8 mouse cellular contexts compared by ENCODE assay signal in the genomic region with DNA sequence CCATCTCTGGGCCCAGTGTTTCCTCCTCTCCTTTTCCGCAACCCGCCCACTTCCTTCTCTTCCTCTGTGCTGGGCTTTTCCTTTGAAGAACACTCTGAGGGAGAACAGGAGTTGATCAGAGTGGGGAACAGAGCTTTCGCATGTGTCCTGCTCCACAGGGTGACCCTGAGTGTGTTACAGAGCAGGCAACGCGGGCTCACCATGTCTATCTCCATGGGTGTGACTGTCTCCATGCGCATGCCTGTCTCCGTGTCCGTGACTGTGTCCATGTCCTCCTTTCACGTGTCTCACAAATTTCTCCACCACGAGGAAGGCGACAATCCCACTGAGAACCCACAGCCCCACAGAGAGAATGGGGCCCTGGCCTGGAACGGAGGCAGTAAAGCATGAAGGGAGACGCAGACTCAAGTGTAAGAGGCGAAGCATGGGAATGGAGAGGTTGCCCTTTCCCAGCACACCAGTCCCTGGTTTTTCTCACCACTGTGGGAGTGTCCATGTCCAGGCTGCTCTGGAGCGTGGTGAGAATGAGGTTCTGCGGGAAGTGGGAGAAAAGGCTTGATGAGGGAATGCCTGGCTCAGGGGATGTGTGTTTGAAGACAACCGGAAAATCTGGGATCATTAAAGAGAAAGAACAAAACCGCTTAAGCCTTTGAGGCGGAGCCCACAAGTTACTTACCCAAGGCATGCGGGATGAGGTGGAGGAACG. TPM values are rescaled to one million over a fixed set of nuclear protein-coding genes. Genes with fewer than 3 reads are reported as not detected.
DNase-seq lines count a peak whose midpoint lies in the region; ATAC-seq and TF ChIP-seq lines count a peak whose summit lies in the region.

No protein-coding gene starts in this region.

- no peak for TF ChIP-seq EP300 in heart, adult 2 months (IDR thresholded peaks at IDR 0.05; ENCODE audit: insufficient read depth, low read depth, low read length)

- DNase-seq in heart, adult 2 months: no peak
- DNase-seq in heart, adult 18-20 months: no peak
- no peak for DNase-seq in ES-E14 (ENCODE audit: low read depth, low spot score)
- DNase-seq in forebrain, embryonic 11.5 days (ENCODE audit: low spot score): peak; percentile 47
- DNase-seq in spleen, postnatal 36 days (ENCODE audit: low spot score in 2 of 2): no peak
- no peak for DNase-seq in embryo, embryonic 11 days

- no peaks in the 10 kb centered on the region for H3K9me3 ChIP-seq in ES-E14 (ENCODE audit: control insufficient read depth, insufficient read depth, low read depth, low read length)
- no peaks in the 10 kb centered on the region for H3K9me3 ChIP-seq in forebrain, embryonic 11.5 days (ENCODE audit: control insufficient read depth, low read length)
- H3K9me3 ChIP-seq in limb, embryonic 12.5 days: no peaks in the 10 kb centered on the region
- no peaks in the 10 kb centered on the region for H3K9me3 ChIP-seq in stomach, embryonic 14.5 days (ENCODE audit: control insufficient read depth, low read depth, low read length)

- H3K4me1 ChIP-seq in heart, adult 2 months (ENCODE audit: control insufficient read depth, insufficient read depth, low read length): peaks cover 19% of the 10 kb centered on the region
- H3K4me1 ChIP-seq in ES-E14 (ENCODE audit: control insufficient read depth in 2 of 2, insufficient read depth in 2 of 2, low read length in 2 of 2, poor library complexity in 1 of 2): peaks cover 7 to 28% of the 10 kb centered on the region in 2 experiments
- peaks cover 38% of the 10 kb centered on the region for H3K4me1 ChIP-seq in forebrain, embryonic 11.5 days (replicated peaks; ENCODE audit: control insufficient read depth, insufficient read depth, low read length)
- H3K4me1 ChIP-seq in limb, embryonic 12.5 days (replicated peaks): peaks cover 66% of the 10 kb centered on the region
- H3K4me1 ChIP-seq in stomach, embryonic 14.5 days (ENCODE audit: control insufficient read depth, insufficient read depth, low read length): peaks cover 42% of the 10 kb centered on the region

- H3K36me3 ChIP-seq in heart, adult 2 months (ENCODE audit: control insufficient read depth, insufficient read depth, low read length): peaks cover 2% of the 10 kb centered on the region; the same call in 1 of the 2 replicates
- peaks cover 32% of the 10 kb centered on the region for H3K36me3 ChIP-seq in ES-E14 (ENCODE audit: control insufficient read depth, insufficient read depth, low read length, poor library complexity, severe bottlenecking)
- H3K36me3 ChIP-seq in forebrain, embryonic 11.5 days (ENCODE audit: control insufficient read depth, insufficient read depth, low read length): peaks cover 10% of the 10 kb centered on the region
- peaks cover 45% of the 10 kb centered on the region for H3K36me3 ChIP-seq in limb, embryonic 12.5 days
- H3K36me3 ChIP-seq in stomach, embryonic 14.5 days (ENCODE audit: control insufficient read depth, insufficient read depth, low read length): peaks cover 29% of the 10 kb centered on the region

- TF ChIP-seq POLR2A in heart, adult 2 months (IDR thresholded peaks at IDR 0.05; ENCODE audit: insufficient read depth, low read depth, low read length): no peak

- H3K27me3 ChIP-seq in heart, adult 2 months (ENCODE audit: control insufficient read depth, insufficient read depth, low read length): no peaks in the 10 kb centered on the region
- H3K27me3 ChIP-seq in forebrain, embryonic 11.5 days (ENCODE audit: control insufficient read depth, insufficient read depth, low read length): no peaks in the 10 kb centered on the region
- no peaks in the 10 kb centered on the region for H3K27me3 ChIP-seq in limb, embryonic 12.5 days
- H3K27me3 ChIP-seq in stomach, embryonic 14.5 days (ENCODE audit: control insufficient read depth, insufficient read depth, low read length): no peaks in the 10 kb centered on the region

- 0 out of 2 replicates have a peak, but pooled peaks cover 2% of the 10 kb centered on the region for H3K79me2 ChIP-seq in heart, adult 2 months (replicated peaks; ENCODE audit: control insufficient read depth, insufficient read depth, low read length)

- no peak overlapping the region for H3K9ac ChIP-seq in heart, adult 2 months (ENCODE audit: low read depth, low read length)
- peak overlapping the region; percentile 84 for H3K9ac ChIP-seq in ES-E14 (ENCODE audit: insufficient read depth, low read depth, low read length, poor library complexity, severe bottlenecking)
- H3K9ac ChIP-seq in forebrain, embryonic 11.5 days (ENCODE audit: low read length): peak overlapping the region; percentile 94
- H3K9ac ChIP-seq in limb, embryonic 12.5 days (replicated peaks): peak overlapping the region; percentile 94
- H3K9ac ChIP-seq in stomach, embryonic 14.5 days (replicated peaks; ENCODE audit: low read depth, low read length): peak overlapping the region; percentile 94

- no peak for TF ChIP-seq CTCF in heart, adult 2 months (IDR thresholded peaks at IDR 0.05)

- 58% methylated on average over 21 of the region's 21 CpGs for WGBS in heart, adult 2 months
- 80% methylated on average over 21 of the region's 21 CpGs for WGBS in forebrain, embryonic 11.5 days
- WGBS in limb, embryonic 12.5 days: 83% methylated on average over 21 of the region's 21 CpGs
- WGBS in stomach, embryonic 14.5 days: 76% methylated on average over 21 of the region's 21 CpGs

- H3K4me3 ChIP-seq in heart, adult 2 months: peak overlapping the region; percentile 92
- H3K4me3 ChIP-seq in ES-E14 (ENCODE audit: insufficient read depth in 1 of 2, low read depth in 1 of 2, low read length in 2 of 2, poor library complexity in 1 of 2, severe bottlenecking in 1 of 2): peak overlapping the region; percentile 72 to 97
- H3K4me3 ChIP-seq in forebrain, embryonic 11.5 days (ENCODE audit: low read depth, low read length): peak overlapping the region; percentile 72
- peak overlapping the region; percentile 88 for H3K4me3 ChIP-seq in limb, embryonic 12.5 days (replicated peaks)
- peak overlapping the region; percentile 65 for H3K4me3 ChIP-seq in stomach, embryonic 14.5 days (ENCODE audit: low read depth, low read length)

- ATAC-seq in forebrain, embryonic 11.5 days (replicated peaks; ENCODE audit: low FRiP score): no peak
- no peak for ATAC-seq in limb, embryonic 12.5 days (ENCODE audit: insufficient number of reproducible peaks, insufficient read depth, low FRiP score, low TSS enrichment, low read depth)
- no peak for ATAC-seq in stomach, embryonic 14.5 days (ENCODE audit: insufficient number of reproducible peaks, insufficient read depth, low FRiP score, low read depth)

- in situ Hi-C loops in ES-E14 (cut with MboI; ENCODE audit: low sequenced_read_pairs in 2 of 2, unreplicated experiment in 2 of 2): no loop called here

- intact Hi-C loops in heart, adult 2 months (cut with DNase I): loop anchor here (5.0 kb wide), 2 partner anchors 87 to 187 kb away; partner anchors contain the start of gene H2-DMa

- no peak overlapping the region; the same call in 1 of the 2 replicates for H3K27ac ChIP-seq in heart, adult 2 months
- H3K27ac ChIP-seq in ES-E14 (ENCODE audit: insufficient read depth, low read depth, low read length, poor library complexity, severe bottlenecking): no peak overlapping the region
- H3K27ac ChIP-seq in forebrain, embryonic 11.5 days (ENCODE audit: low read depth, low read length): no peak overlapping the region
- H3K27ac ChIP-seq in limb, embryonic 12.5 days: no peak overlapping the region
- H3K27ac ChIP-seq in stomach, embryonic 14.5 days (ENCODE audit: low read length): peak overlapping the region; percentile 94; the same call in 1 of the 2 replicates

- peak overlapping the region; percentile 100 for H3K4me2 ChIP-seq in forebrain, embryonic 11.5 days (ENCODE audit: low read depth, low read length, severe bottlenecking)
- H3K4me2 ChIP-seq in limb, embryonic 12.5 days: peak overlapping the region; percentile 99
- H3K4me2 ChIP-seq in stomach, embryonic 14.5 days (replicated peaks; ENCODE audit: low read depth, low read length): peak overlapping the region; percentile 99

RNA-seq across cellular contexts. Expression of gene Slc39a7, which starts 1.4 kb away (rescaled TPM):
- 10 to 100 TPM; 76.0 to 79.8 TPM for total RNA-seq in heart, adult 2 months (2021)
- 64.0 and 72.5 TPM in 2 replicates for polyA plus RNA-seq in heart, adult 2 months (2012; rRNA removed)
- 10 to 100 TPM; 66.3 to 67.0 TPM for total RNA-seq in heart, adult 18-20 months (2021)
- 253 and 394 TPM in 2 replicates for total RNA-seq in ES-E14 (2012; rRNA removed)
- polyA plus RNA-seq in forebrain, embryonic 11.5 days (2014; fragmentation: Nextera tagmentation; extraction: Ambion mirVana): 99.6 and 104 TPM in 2 replicates
- 179 and 191 TPM in 2 replicates for polyA plus RNA-seq in limb, embryonic 12.5 days (2016; fragmentation: Nextera tagmentation; extraction: Ambion mirVana)
- polyA plus RNA-seq in stomach, embryonic 14.5 days (2014; fragmentation: Nextera tagmentation; extraction: Ambion mirVana): 81.3 and 91.7 TPM in 2 replicates

RNA-seq across cellular contexts. Expression of gene Rxrb, which starts 1.6 kb away (rescaled TPM):
- total RNA-seq in heart, adult 2 months (2021): 10 to 100 TPM; 39.1 to 42.4 TPM
- 38.8 and 41.3 TPM in 2 replicates for polyA plus RNA-seq in heart, adult 2 months (2012; rRNA removed)
- 10 to 100 TPM; 42.3 to 45.4 TPM for total RNA-seq in heart, adult 18-20 months (2021)
- 52.4 and 79.2 TPM in 2 replicates for total RNA-seq in ES-E14 (2012; rRNA removed)
- polyA plus RNA-seq in forebrain, embryonic 11.5 days (2014; fragmentation: Nextera tagmentation; extraction: Ambion mirVana): 32.8 and 40.3 TPM in 2 replicates
- 64.3 and 64.4 TPM in 2 replicates for polyA plus RNA-seq in limb, embryonic 12.5 days (2016; fragmentation: Nextera tagmentation; extraction: Ambion mirVana)
- polyA plus RNA-seq in stomach, embryonic 14.5 days (2014; fragmentation: Nextera tagmentation; extraction: Ambion mirVana): 21.7 and 22.4 TPM in 2 replicates

RNA-seq across cellular contexts. Expression of gene H2-Ke6, which starts 2.2 kb away (rescaled TPM):
- 100 to 1,000 TPM; 112 to 138 TPM for total RNA-seq in heart, adult 2 months (2021)
- polyA plus RNA-seq in heart, adult 2 months (2012; rRNA removed): 87.0 and 91.6 TPM in 2 replicates
- total RNA-seq in heart, adult 18-20 months (2021): 100 to 1,000 TPM; 131 to 137 TPM
- 15.5 and 27.7 TPM in 2 replicates for total RNA-seq in ES-E14 (2012; rRNA removed)
- polyA plus RNA-seq in forebrain, embryonic 11.5 days (2014; fragmentation: Nextera tagmentation; extraction: Ambion mirVana): 81.7 and 101 TPM in 2 replicates
- 54.4 and 56.8 TPM in 2 replicates for polyA plus RNA-seq in limb, embryonic 12.5 days (2016; fragmentation: Nextera tagmentation; extraction: Ambion mirVana)
- polyA plus RNA-seq in stomach, embryonic 14.5 days (2014; fragmentation: Nextera tagmentation; extraction: Ambion mirVana): 41.7 and 44.9 TPM in 2 replicates

RNA-seq across cellular contexts. Expression of gene Ring1, which starts 5.6 kb away (rescaled TPM):
- 10 to 100 TPM; 13.0 to 13.1 TPM for total RNA-seq in heart, adult 2 months (2021)
- 18.6 and 20.8 TPM in 2 replicates for polyA plus RNA-seq in heart, adult 2 months (2012; rRNA removed)
- 10 to 100 TPM; 13.2 to 16.9 TPM for total RNA-seq in heart, adult 18-20 months (2021)
- 5.6 and 8.9 TPM in 2 replicates for total RNA-seq in ES-E14 (2012; rRNA removed)
- polyA plus RNA-seq in forebrain, embryonic 11.5 days (2014; fragmentation: Nextera tagmentation; extraction: Ambion mirVana): 7.5 and 8.3 TPM in 2 replicates
- polyA plus RNA-seq in limb, embryonic 12.5 days (2016; fragmentation: Nextera tagmentation; extraction: Ambion mirVana): 21.6 and 25.3 TPM in 2 replicates
- polyA plus RNA-seq in stomach, embryonic 14.5 days (2014; fragmentation: Nextera tagmentation; extraction: Ambion mirVana): 7.5 and 8.6 TPM in 2 replicates

RNA-seq across cellular contexts. Expression of gene Col11a2, which starts 9.2 kb away (rescaled TPM):
- total RNA-seq in heart, adult 2 months (2021): 1 to 10 TPM in 1 of 2 experiments, under 1 TPM in 1; 0.89 to 1.8 TPM
- polyA plus RNA-seq in heart, adult 2 months (2012; rRNA removed): 0.98 and 1.7 TPM in 2 replicates
- 1 to 10 TPM in 1 of 2 experiments, under 1 TPM in 1; 0.55 to 1.7 TPM for total RNA-seq in heart, adult 18-20 months (2021)
- 1.3 and 1.4 TPM in 2 replicates for total RNA-seq in ES-E14 (2012; rRNA removed)
- 1.3 and 1.7 TPM in 2 replicates for polyA plus RNA-seq in forebrain, embryonic 11.5 days (2014; fragmentation: Nextera tagmentation; extraction: Ambion mirVana)
- 17.5 and 31.9 TPM in 2 replicates for polyA plus RNA-seq in limb, embryonic 12.5 days (2016; fragmentation: Nextera tagmentation; extraction: Ambion mirVana)
- polyA plus RNA-seq in stomach, embryonic 14.5 days (2014; fragmentation: Nextera tagmentation; extraction: Ambion mirVana): 0.32 and 1.2 TPM in 2 replicates
